Mouse (Mus musculus): ENCODE results near the gene Gm20532. TPM values are rescaled to one million over a fixed set of nuclear protein-coding genes. Genes with fewer than 3 reads are reported as not detected.

The Gm20532 gene
- polyA plus RNA-seq, 1 experiment from 2014 or later, result not detected

GRCm38 (mm10) chr2:26566221-26566620 lies 20.2 kb upstream of the Gm20532 start:
- Histone ChIP-seq H3K4me2 (ENCODE audit: low read depth, low read length) (no peak overlapping the region), H3K36me3 (ENCODE audit: control insufficient read depth, insufficient read depth) (no peaks in the 10 kb centered on the region), H3K9me3 (replicated peaks; ENCODE audit: control insufficient read depth, low read length) (no peaks in the 10 kb centered on the region), H3K9ac (ENCODE audit: low read length) (no peak overlapping the region), H3K4me1 (ENCODE audit: control insufficient read depth, insufficient read depth, low read length) (peaks cover 8% of the 10 kb centered on the region), H3K27ac (ENCODE audit: low read length) (no peak overlapping the region), H3K27me3 (ENCODE audit: control insufficient read depth, insufficient read depth, low read length) (no peaks in the 10 kb centered on the region), H3K4me3 (ENCODE audit: low read length) (no peak overlapping the region)
- ATAC-seq (replicated peaks; ENCODE audit: extremely low read depth, insufficient read depth, low FRiP score), result peak; percentile 59
- 6% methylated on average over 4 of the region's 4 CpGs for WGBS

- Histone ChIP-seq H3K9me3 (replicated peaks; ENCODE audit: control insufficient read depth, low read length) (no peaks in the 10 kb centered on the region), H3K4me1 (ENCODE audit: control insufficient read depth, insufficient read depth, low read length) (peaks cover 37% of the 10 kb centered on the region), H3K27ac (ENCODE audit: low read length) (peak overlapping the region; percentile 77), H3K4me2 (ENCODE audit: low read depth, low read length) (peak overlapping the region; percentile 24), H3K36me3 (ENCODE audit: control insufficient read depth, insufficient read depth) (no peaks in the 10 kb centered on the region), H3K9ac (ENCODE audit: low read length) (peak overlapping the region; percentile 23; the same call in 1 of the 2 replicates), H3K4me3 (ENCODE audit: low read length) (no peak overlapping the region), H3K27me3 (ENCODE audit: control insufficient read depth, insufficient read depth, low read length) (no peaks in the 10 kb centered on the region)
- WGBS, result 12% methylated on average over 3 of the region's 3 CpGs
- no peak for ATAC-seq (replicated peaks; ENCODE audit: extremely low read depth, insufficient read depth, low FRiP score)
Observed at GRCm38 (mm10) chr2:26570034-26570433, 16.4 kb upstream of the Gm20532 start.

GRCm38 (mm10) chr2:26571400-26571799 lies 15.0 kb upstream of the Gm20532 start:
- Histone ChIP-seq H3K36me3 (ENCODE audit: control insufficient read depth, insufficient read depth) (no peaks in the 10 kb centered on the region), H3K27me3 (ENCODE audit: control insufficient read depth, insufficient read depth, low read length) (no peaks in the 10 kb centered on the region), H3K9ac (ENCODE audit: low read length) (peak overlapping the region; percentile 7), H3K4me1 (ENCODE audit: control insufficient read depth, insufficient read depth, low read length) (peaks cover 42% of the 10 kb centered on the region), H3K9me3 (replicated peaks; ENCODE audit: control insufficient read depth, low read length) (no peaks in the 10 kb centered on the region), H3K4me3 (ENCODE audit: low read length) (no peak overlapping the region), H3K27ac (ENCODE audit: low read length) (peak overlapping the region; percentile 77), H3K4me2 (ENCODE audit: low read depth, low read length) (peak overlapping the region; percentile 24)
- ATAC-seq (replicated peaks; ENCODE audit: extremely low read depth, insufficient read depth, low FRiP score), result no peak
- WGBS, result 60% methylated on average over 9 of the region's 9 CpGs

- 28% methylated on average over 5 of the region's 5 CpGs for WGBS
- peak overlapping the region; percentile 7 for H3K9ac ChIP-seq (ENCODE audit: low read length)
- H3K4me3 ChIP-seq (ENCODE audit: low read length), result no peak overlapping the region
Observed at GRCm38 (mm10) chr2:26571826-26572225, 14.6 kb upstream of the Gm20532 start.

GRCm38 (mm10) chr2:26573396-26573795 lies 13.0 kb upstream of the Gm20532 start:
- Histone ChIP-seq H3K9ac (ENCODE audit: low read length) (peak overlapping the region; percentile 45; the same call in 1 of the 2 replicates), H3K36me3 (ENCODE audit: control insufficient read depth, insufficient read depth) (no peaks in the 10 kb centered on the region), H3K4me2 (ENCODE audit: low read depth, low read length) (peak overlapping the region; percentile 49), H3K4me1 (ENCODE audit: control insufficient read depth, insufficient read depth, low read length) (peaks cover 44% of the 10 kb centered on the region), H3K27ac (ENCODE audit: low read length) (peak overlapping the region; percentile 84), H3K4me3 (ENCODE audit: low read length) (0 out of 2 replicates have a peak overlapping the region, but pooled peaks have one; percentile 7), H3K27me3 (ENCODE audit: control insufficient read depth, insufficient read depth, low read length) (no peaks in the 10 kb centered on the region), H3K9me3 (replicated peaks; ENCODE audit: control insufficient read depth, low read length) (no peaks in the 10 kb centered on the region)
- peak; percentile 50 for ATAC-seq (replicated peaks; ENCODE audit: extremely low read depth, insufficient read depth, low FRiP score)
- 22% methylated on average over 12 of the region's 12 CpGs for WGBS

More at GRCm38 (mm10) chr2:26571826-26572225, 14.6 kb upstream of the Gm20532 start:
- no peaks in the 10 kb centered on the region for H3K27me3 ChIP-seq (ENCODE audit: control insufficient read depth, insufficient read depth, low read length)
- no peaks in the 10 kb centered on the region for H3K36me3 ChIP-seq (ENCODE audit: control insufficient read depth, insufficient read depth)
- ATAC-seq (replicated peaks; ENCODE audit: extremely low read depth, insufficient read depth, low FRiP score), result peak; percentile 72
- peak overlapping the region; percentile 77 for H3K27ac ChIP-seq (ENCODE audit: low read length)
- no peaks in the 10 kb centered on the region for H3K9me3 ChIP-seq (replicated peaks; ENCODE audit: control insufficient read depth, low read length)
- peak overlapping the region; percentile 24; the same call in 1 of the 2 replicates for H3K4me2 ChIP-seq (ENCODE audit: low read depth, low read length)
- H3K4me1 ChIP-seq (ENCODE audit: control insufficient read depth, insufficient read depth, low read length), result peaks cover 42% of the 10 kb centered on the region

- Histone ChIP-seq H3K4me2 (ENCODE audit: low read depth, low read length) (peak overlapping the region; percentile 49), H3K4me1 (ENCODE audit: control insufficient read depth, insufficient read depth, low read length) (peaks cover 44% of the 10 kb centered on the region), H3K27me3 (ENCODE audit: control insufficient read depth, insufficient read depth, low read length) (no peaks in the 10 kb centered on the region), H3K9me3 (replicated peaks; ENCODE audit: control insufficient read depth, low read length) (no peaks in the 10 kb centered on the region), H3K27ac (ENCODE audit: low read length) (peak overlapping the region; percentile 84), H3K9ac (ENCODE audit: low read length) (peak overlapping the region; percentile 45; the same call in 1 of the 2 replicates), H3K36me3 (ENCODE audit: control insufficient read depth, insufficient read depth) (no peaks in the 10 kb centered on the region), H3K4me3 (ENCODE audit: low read length) (0 out of 2 replicates have a peak overlapping the region, but pooled peaks have one; percentile 7)
- 8% methylated on average over 5 of the region's 5 CpGs for WGBS
- ATAC-seq (replicated peaks; ENCODE audit: extremely low read depth, insufficient read depth, low FRiP score), result no peak
Observed at GRCm38 (mm10) chr2:26573807-26574206, 12.6 kb upstream of the Gm20532 start.

GRCm38 (mm10) chr2:26574862-26575261 lies 11.6 kb upstream of the Gm20532 start:
- Histone ChIP-seq H3K9ac (ENCODE audit: low read length) (no peak overlapping the region), H3K4me1 (ENCODE audit: control insufficient read depth, insufficient read depth, low read length) (peaks cover 42% of the 10 kb centered on the region), H3K27me3 (ENCODE audit: control insufficient read depth, insufficient read depth, low read length) (no peaks in the 10 kb centered on the region), H3K27ac (ENCODE audit: low read length) (peak overlapping the region; percentile 84), H3K36me3 (ENCODE audit: control insufficient read depth, insufficient read depth) (no peaks in the 10 kb centered on the region), H3K9me3 (replicated peaks; ENCODE audit: control insufficient read depth, low read length) (no peaks in the 10 kb centered on the region), H3K4me3 (ENCODE audit: low read length) (no peak overlapping the region), H3K4me2 (ENCODE audit: low read depth, low read length) (no peak overlapping the region)
- WGBS, result 61% methylated on average over 5 of the region's 5 CpGs
- no peak for ATAC-seq (replicated peaks; ENCODE audit: extremely low read depth, insufficient read depth, low FRiP score)

GRCm38 (mm10) chr2:26575378-26575777 lies 11.1 kb upstream of the Gm20532 start:
- WGBS, result 78% methylated on average over 1 of the region's 1 CpGs
- H3K36me3 ChIP-seq (ENCODE audit: control insufficient read depth, insufficient read depth), result no peaks in the 10 kb centered on the region
- no peak overlapping the region for H3K4me2 ChIP-seq (ENCODE audit: low read depth, low read length)
- ATAC-seq (replicated peaks; ENCODE audit: extremely low read depth, insufficient read depth, low FRiP score), result no peak
- peak overlapping the region; percentile 72 for H3K27ac ChIP-seq (ENCODE audit: low read length)
- H3K9me3 ChIP-seq (replicated peaks; ENCODE audit: control insufficient read depth, low read length), result no peaks in the 10 kb centered on the region
- no peak overlapping the region for H3K4me3 ChIP-seq (ENCODE audit: low read length)
- peaks cover 42% of the 10 kb centered on the region for H3K4me1 ChIP-seq (ENCODE audit: control insufficient read depth, insufficient read depth, low read length)
- H3K27me3 ChIP-seq (ENCODE audit: control insufficient read depth, insufficient read depth, low read length), result no peaks in the 10 kb centered on the region
- H3K9ac ChIP-seq (ENCODE audit: low read length), result 0 out of 2 replicates have a peak overlapping the region, but pooled peaks have one; percentile 7

- H3K9me3 ChIP-seq (replicated peaks; ENCODE audit: control insufficient read depth, low read length), result no peaks in the 10 kb centered on the region
- H3K9ac ChIP-seq (ENCODE audit: low read length), result no peak overlapping the region
- no peak overlapping the region for H3K4me2 ChIP-seq (ENCODE audit: low read depth, low read length)
- 33% methylated on average over 4 of the region's 4 CpGs for WGBS
- H3K4me1 ChIP-seq (ENCODE audit: control insufficient read depth, insufficient read depth, low read length), result peaks cover 39% of the 10 kb centered on the region
- H3K4me3 ChIP-seq (ENCODE audit: low read length), result no peak overlapping the region
- no peaks in the 10 kb centered on the region for H3K27me3 ChIP-seq (ENCODE audit: control insufficient read depth, insufficient read depth, low read length)
- no peaks in the 10 kb centered on the region for H3K36me3 ChIP-seq (ENCODE audit: control insufficient read depth, insufficient read depth)
- H3K27ac ChIP-seq (ENCODE audit: low read length), result peak overlapping the region; percentile 85
- ATAC-seq (replicated peaks; ENCODE audit: extremely low read depth, insufficient read depth, low FRiP score), result peak; percentile 10; the same call in 1 of the 2 replicates
Observed at GRCm38 (mm10) chr2:26575865-26576264, 10.6 kb upstream of the Gm20532 start.
